Mouse (Mus musculus) thymus, postnatal 14 days (tissue): Measurements from ENCODE around the gene Borcs5.
"Not testable (repeated sequence)": the region's sequence is repeated elsewhere in the genome, so short reads cannot be mapped to it uniquely, and the experiment has no call there.

Source experiments
- DNase-seq: peaks from one replicate; pipeline ENCODE4 v3.0.0; 2021

Borcs5 gene

DNA sequence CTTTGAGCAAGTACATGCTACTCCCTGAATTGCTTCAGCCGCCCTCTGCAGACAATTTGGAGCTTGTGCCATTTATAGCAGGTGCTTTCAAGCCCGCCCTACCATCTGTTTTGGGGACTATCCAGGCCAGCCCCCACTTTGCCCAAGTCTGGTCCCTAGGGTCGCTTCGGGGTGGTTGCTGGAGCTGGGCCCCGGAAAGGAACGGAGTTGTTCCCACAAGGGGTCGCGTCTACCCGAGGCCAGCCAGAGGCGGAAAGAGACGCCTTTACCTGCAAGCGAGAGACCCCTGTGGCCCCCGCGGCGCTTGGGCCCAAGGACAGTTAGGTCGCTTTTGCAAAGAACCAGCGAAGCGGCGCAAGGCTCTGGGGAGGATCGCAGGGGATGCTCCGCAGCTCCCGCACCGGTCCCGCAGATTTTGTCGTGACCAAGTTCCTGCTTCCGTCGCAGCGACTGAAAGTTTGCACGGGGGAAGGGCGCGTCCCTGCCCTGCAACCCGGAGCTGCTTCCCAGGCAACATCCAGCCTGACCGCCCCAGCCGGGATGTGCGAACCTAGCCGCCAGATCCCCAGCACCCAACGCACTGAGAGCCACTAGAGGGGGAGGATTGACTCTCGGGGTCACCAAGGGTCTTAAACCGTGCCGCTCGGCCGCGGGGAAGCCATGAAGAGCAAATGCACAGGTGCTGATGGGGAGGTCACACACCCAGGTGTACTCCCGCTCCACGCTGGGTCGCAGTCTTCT is 7.2 kb upstream of the Borcs5 start, which contains the start of gene Mansc1:
Gene Mansc1 (minus strand): TSS at position 542 of the 741 bp plus-strand sequence.
- peak; percentile 59 for DNase-seq

DNA sequence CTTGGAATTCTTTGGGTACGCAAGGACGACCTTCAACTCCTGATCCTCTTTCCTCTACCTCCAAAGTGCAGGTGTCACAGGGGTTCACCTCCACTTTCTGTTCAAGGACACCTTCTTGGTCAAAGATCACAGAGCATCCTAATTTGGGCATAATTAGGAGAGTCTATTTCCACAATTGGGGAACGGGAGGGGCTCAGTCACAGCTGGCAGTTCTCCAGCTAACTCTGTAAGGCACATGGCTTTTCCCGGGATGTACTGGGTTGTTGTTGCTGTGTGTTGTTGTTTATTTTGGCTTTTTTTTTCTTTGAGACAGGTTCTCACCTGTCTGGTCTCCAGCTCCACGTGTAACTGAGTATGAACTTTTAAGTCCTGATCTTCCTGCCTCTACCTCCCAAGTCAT is 6.6 kb upstream of the Borcs5 start:
- no peak for DNase-seq

DNA sequence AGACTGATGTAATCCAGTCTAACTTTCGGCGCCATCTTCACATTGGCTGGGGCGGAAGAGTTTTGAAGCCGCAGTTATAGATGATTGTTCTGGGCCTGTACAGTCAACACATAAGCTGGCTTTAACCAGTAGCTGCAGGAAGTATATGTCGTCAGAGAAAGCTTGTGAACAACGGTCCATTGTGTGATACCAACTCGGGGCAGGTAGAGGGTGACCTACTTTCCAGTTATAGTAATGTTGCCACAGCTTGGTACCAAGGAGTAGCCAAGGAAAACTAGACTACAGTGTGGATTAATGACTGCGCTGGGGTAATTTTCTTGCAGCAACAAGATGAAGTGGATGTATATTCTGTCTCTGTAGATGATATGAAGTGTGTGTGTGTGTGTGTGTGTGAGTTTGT is 5.8 kb upstream of the Borcs5 start:
- DNase-seq: no peak

DNA sequence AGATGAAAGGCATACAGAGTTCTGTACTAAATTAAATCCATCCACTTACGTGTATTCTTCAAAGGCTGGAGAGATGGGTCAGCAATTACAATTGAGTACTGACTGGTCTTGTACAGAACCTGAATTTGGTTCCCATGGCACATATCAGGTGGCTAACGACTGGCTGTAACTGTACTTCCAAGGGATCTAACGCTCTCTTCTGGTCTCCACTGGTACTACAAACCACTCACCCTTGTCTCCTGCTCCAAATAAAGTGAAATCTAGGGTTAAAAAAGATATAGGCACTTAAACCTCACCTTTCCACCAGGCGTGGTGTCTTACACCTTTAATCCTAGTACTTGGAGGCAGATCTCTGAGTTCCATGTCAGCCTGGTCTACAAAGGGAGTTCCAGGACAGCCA is 2.8 kb upstream of the Borcs5 start:
- DNase-seq: no peak

DNA sequence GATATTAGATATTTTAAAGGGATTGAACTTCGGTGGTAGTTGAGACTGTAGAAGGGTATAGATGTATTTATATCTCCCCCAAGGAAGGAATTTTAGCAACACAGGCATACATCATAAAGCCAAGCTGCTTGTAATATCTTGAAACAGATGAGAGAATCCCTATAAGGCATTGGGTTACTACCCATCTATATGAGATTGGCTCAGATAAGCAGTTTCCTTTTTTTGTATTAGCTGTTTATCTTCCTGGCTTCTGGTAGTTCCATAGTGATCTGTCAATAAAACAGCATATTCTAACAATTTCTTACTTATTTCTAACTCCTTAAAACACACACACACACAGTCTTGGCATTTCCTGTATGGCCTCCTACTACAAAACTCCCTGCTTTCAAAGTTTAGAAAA is 590 bp downstream of the Borcs5 start:
- no peak for DNase-seq

DNA sequence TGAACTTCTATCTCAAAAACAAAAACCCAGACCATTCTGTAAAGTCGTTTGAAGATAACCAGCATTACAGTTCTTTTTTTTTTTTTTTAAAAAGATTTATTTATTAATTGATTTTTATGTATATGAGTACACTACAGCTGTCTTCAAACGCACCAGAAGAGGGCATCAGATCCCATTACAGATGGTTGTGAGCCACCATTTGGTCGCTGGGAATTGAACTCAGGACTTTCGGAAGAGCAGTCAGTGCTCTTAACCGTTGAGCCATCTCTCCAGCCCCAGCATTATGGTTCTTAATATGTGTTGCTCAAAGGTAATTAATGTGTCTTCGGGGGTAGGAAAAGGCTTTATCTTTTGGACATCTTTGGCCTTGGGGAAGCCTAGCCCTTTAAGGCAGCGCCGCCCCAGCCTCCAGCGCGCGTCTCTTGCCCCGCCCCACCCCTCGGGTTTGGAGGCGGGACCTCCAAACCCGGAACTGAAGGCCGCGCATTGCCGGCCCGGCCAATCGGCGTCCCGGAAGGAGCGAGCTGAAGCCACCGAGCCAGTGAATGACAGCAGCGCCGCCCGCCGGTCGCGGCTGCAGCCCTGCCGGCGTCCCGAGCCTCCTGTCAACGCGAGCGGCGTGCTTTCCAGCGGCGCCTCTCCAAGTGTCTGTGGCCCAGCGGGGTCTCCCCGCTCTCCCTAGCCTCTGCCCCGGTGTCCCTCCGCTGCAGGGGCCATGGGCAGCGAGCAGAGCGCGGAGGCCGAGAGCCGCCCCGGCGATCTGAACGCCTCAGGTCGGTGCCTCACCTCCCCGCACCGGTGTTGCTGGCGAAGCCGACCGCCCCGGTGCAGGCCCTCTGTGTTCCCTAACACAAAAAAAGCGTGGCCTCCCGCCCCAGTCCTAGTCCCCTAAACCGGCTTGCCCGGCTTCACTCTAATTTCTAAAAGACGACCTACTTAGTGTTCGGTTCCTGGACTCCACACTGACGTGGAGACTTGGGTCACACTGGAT is 1.5 kb downstream of the Borcs5 start:
- DNase-seq: peak; percentile 95

DNA sequence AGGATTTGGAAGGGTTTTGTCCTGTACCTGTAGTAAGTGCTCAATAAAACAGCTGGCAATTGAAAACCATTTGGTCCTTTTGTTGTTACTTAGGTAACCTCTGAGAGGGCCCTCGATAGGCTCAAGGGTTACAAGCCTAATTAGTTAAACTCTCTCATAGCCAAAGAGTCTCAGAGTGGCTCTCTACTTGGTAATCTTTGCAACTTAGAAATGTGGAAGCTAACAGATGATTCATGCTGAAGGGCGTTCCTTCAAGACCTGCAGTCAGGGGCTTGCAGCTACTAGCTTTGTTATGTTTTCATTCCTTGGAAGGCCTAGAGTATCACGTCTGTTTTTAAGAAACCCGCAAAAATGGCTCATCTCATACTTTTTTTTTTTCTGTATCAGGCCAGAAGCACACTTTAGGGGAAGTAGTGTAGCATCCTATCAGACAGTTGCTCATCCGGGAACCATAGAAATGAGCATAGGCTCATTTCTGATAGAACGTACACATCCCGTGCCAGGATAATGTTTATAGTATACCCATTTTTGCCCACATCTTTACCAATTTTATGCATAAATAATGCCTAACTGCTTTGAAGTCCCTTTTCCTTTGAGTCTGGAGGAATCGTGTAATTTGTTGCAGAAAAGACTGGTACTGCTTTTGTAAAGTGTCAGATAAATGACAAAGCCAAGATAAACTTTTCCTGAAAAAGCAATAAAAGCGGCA is 2.6 kb downstream of the Borcs5 start:
- DNase-seq: no peak

DNA sequence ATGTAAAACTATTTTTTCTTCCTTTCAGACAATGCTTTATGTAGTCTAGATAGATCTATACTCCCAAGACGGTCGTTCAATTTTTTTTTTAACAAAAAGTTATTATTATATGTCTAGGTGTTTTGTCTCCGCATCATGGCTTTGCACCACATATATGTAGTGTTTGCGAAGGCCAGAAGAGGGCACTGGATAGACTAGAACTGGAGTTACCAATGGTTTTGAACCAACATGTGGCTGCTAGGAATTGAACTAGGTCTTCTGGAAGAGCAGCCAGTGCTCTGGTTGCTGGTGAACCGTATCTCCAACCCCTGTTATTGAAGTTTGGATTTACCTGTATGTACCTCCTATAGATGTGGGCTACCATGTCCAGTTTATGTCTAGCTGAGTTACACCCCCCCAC is 4.0 kb downstream of the Borcs5 start:
- DNase-seq: peak; percentile 33

DNA sequence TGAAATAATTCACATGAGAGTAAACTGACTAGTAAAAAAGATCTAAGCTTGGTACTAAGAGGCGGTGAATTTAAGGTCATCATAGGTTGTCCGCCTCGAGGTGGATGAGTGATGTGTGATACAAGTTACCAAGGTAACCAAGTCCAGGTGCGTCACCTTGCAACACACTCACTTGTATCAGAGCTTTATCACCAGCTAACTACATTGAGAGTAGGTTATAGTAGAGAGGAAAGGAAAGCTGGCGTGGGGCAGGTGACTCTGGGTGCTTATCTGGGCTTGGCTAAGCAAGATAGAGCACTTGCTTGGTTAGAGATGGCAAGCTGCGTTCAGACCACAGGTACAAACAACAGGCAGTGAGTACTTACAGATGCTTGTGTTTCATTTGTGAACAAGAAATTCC is 7.5 kb downstream of the Borcs5 start:
- DNase-seq: no peak

DNA sequence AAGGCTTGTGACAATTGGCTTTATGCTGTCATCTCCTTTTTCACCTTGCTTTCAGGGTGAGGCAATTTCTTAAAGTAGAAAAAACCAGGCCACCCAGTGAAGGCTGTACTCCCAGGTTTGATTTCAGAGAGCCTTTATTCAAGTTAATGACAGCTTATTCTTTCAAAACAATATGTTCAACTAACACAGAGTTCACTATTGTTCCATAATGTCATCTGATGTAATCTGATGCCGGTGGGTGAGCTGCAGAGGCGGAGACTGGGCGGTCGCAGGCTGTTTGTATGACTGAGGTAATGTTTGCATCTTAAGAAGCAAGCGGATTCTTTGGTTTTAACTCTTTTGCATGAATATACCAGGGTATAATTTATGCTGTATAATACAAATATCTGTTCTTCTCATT is 8.3 kb downstream of the Borcs5 start:
- no peak for DNase-seq

DNA sequence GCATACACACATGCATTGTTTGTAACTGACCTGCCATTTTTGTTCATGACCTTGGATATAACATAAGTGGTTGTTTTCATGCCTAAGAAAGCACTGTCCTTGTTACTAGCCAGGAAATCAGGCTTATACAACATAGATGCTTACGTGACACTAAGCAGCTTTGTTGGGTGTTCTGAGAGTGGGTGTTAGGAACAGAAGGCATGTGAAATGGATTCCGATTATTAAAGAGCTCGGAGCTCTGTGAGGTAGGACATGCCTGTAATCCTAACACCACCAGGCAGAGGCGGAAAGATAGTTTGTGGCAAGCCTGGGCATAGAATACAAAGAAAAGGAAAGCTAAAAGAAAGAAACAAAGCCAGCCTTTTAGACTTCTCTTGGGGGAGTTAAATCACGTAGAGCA is 9.0 kb downstream of the Borcs5 start:
- no peak for DNase-seq

DNA sequence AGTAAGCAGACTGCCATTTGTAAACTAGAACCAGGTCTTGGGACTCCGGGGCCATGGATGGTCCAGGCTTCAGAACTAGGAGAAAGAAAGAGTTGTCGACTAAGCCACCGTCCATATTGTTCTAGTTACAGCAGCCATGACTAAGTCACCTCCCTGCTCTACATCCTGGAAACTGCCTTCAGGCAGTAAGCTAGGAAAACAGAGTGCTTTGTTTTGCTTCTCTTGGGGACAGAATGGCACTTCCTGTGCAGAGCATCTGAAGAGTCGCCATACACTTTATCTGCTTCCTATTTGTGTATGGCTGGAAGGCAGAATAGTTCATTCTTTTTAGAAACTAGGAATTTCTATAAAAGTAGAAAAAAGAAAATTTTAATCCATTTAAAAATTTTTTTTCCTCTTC is 17.2 kb downstream of the Borcs5 start:
- DNase-seq: no peak

DNA sequence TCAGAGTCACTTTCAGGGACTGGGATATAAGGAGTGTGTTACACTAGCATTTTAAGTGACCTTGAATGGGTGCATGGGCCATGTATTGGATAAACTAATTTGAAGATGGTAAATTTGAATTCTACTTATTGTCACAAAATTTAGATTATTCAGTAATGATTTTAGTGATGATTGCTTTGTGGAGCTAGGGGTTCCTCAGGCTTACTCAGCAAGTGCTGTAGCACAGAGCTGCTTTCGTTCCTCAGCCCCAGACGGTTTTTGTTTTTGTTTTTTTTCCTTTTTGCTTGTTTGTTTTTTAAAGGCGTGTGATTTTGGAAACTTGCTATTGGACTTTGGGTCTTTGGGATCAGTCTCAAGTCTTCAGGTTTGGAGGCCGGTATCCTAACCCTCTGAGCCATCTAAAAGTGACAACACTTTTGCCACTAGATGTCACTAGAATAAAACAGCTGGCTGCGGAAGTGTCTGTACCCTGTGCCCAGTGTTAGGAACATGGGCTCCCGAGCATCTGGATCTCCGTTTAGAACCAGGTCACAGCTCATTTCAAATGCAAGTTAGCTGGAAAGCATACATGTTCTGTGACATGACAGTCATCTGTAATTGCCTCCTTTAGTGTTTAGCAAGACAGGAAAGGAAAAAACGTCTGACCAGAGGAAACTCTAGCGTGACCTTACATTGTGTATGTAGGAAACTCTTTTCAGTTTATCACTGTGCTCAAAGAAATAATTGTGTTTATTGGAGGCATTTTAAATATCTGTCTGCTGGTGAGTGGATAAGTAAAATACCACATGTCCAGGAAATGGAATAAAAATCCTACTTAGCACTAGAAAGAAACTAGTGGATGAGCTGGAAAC is 20.0 kb downstream of the Borcs5 start:
- peak; percentile 54 for DNase-seq

DNA sequence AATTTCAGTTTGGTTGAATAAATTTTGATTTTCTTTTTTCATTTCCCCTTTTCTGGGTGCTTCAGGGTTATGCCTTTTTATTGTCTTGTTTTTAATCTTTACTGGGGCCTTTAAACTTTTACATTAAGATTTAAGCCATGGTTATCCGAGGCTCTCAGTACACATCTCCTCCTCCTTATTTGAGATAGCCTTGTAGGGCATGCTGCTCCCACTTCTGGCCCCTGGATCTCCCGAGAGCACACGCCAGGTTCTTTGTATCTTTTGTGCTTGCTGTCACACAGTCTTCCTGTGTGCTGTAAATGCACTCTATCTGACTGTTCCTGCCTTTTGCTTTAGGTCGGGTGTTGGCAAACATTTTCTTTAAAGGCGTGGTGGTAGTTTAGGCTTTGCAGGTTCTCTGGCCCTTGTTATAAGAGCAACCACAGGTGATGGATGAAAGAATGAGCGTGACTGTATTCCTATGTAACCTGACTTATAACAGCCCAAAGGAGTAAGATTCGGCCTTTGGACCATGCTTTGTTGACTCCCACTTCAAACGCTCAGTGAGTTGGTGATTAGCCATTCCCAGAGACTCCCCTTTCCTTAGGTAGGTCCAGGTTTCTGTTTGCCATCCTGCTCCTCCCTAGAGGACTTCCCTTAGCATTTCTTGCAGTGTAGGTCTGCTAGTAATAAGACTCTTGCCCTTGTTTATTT is 21.6 kb downstream of the Borcs5 start:
- no peak for DNase-seq

DNA sequence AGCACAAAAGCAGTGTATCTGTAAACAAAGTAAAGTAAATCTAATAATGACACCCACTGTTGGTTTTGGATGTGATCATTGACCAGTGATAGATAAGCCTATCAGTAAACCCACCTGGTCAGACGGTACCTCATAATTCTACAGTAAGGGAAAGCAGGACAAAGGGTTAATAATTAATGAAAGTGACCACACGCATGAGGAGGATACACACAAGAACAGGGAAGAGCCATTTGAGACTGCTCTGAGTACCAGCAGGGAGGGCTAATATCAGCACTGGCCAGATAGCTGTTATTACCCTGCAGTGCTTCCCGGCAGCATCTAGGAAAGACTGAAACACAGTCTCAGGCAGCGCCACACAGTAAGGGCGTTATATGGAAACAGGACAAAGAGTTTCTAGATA is 25.3 kb downstream of the Borcs5 start:
- DNase-seq: no peak

DNA sequence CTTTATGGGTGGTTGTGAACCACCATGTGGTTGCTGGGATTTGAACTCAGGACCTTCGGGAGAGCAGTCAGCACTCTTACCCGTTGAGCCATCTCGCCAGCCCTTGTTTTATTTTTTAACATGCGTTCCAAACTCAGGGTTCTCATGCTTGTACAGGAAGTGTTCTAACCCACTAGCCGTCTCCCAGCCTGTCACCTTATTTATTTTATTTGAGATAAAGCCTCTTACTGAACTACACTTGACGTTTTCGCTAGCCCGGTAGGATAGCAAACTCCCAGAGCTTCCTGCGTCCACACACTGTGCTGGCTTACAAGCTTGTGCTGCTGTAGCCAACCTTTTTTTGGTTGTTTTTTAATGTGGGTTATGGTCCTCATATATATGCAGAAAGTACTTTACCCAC is 26.5 kb downstream of the Borcs5 start:
- DNase-seq: no peak

DNA sequence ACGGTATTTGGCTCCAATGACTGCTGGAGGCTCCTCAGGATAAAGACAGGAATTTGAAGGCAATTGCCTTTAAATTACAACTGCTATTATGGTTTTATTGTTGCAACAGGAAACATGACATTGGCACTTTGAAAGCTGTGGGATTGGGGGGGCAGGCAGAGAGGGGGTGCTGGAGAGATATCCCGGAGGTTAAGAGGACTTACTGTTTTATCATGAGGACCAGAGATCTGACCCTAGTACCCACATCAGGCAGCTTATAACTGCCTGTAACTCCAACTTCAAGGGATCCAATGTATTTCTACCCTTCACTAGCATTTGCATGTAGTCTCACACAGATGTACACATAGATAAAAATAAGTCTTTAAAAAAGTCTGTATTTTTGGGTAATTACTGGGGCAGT is 29.2 kb downstream of the Borcs5 start:
- DNase-seq: no peak

DNA sequence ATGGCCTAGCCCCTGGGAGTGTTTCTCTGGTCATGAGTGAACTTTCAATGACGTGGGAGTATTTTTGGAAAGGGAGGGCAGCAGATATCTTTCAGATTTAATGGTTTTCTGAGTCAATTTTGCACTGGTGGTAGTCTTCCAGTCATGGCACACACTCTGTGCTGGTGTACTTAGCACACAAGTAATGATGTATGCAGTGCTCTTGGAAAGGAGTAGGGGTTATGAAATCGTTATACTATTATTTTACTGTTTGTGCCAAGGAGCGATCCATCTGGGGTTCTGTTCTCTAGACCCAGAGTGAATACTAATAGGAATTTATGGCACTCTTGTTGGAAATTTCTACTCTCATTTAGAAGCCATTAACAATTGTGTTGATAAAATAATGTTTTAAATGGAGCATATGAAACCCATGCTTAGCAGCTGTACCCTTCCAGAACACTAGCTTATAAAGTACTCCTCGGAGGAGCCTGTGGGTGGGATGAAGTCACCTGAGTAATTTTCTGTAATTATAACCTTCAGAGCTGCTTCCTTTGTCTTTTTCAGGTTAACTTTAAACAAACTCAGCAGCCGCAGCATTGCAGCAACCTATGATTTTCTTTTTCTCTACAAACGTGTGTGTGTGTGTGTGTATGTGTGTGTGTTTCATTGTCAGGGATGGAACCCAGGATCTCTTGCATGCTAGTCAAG is 30.0 kb downstream of the Borcs5 start:
- no peak for DNase-seq

DNA sequence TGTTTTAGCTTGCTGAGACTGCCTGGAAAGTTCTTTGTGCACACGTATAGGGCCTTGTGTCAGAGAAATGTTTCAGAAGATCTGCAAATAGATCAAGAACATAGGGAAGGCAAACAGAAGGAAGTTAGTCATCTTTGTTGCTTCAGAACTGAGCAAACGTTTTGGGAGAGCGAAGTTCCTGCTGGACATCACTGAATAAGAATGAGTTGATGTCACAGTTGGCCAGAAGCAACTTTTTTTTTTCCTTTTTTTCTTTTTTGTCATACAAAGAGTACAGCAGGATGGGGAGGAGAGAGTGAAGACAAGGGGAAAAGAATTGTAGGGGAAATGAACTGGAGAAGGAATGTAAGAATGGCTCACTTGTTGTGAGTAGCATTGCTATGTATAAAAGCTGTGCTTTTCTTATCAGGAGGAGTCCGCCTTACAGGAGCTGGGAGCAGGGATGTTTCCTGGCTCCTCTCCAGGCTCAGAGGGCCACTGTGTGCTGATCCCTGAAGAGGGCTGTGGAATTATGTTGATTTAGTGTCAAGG is 31.6 kb downstream of the Borcs5 start:
- no peak for DNase-seq

DNA sequence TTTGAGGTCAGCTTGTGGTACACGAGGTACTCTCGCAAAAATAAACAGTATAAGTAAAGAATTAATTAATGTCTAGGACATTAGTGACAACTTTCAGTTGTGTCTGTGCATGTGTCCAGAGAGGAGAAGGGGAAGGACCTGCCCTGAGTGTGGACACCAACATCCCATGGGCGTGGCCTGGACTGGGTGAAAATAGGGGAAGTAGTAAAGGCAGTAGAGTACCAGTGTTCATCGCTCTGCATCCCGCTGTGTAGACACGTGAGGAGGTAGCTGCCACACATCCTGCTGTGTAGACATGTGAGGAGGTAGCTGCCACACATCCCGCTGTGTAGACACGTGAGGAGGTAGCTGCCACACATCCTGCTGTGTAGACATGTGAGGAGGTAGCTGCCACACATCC is 34.4 kb downstream of the Borcs5 start:
- DNase-seq: not testable (repeated sequence)

DNA sequence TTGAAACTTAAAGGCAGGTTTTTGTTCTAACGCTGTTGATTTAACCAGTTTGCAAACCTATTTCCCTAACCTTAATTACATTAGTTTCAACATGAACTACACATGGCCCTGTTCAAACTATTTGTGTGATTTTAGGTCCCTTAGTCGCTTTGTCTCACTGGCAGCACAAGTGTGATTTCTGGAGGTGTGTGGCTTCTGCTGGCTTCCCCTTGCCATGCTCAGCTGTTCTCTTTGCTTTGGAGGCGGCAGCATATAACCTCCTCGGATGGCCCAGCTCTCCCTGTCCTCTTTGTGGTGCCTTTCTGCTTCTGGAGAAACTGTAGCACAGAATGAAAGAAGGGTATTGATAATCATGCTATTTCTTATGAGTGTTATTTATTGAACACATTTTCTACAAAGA is 38.2 kb downstream of the Borcs5 start:
- no peak for DNase-seq
